Mouse (Mus musculus) CH12.LX (cell line): ENCODE results near the gene Slc30a2. TPM values are rescaled to one million over a fixed set of nuclear protein-coding genes. Genes with fewer than 3 reads are reported as not detected.
A peak's percentile ranks its signal among the peaks of the same experiment; 100 is the strongest.
"Not testable (repeated sequence)": the region's sequence is repeated elsewhere in the genome, so short reads cannot be mapped to it uniquely, and the experiment has no call there.

ENCODE experiments used
- DNase-seq: peaks from one replicate; pipeline ENCODE4 v3.0.0-alpha.2; 2013; ENCODE audit errors: extremely low read depth
- H3K27ac ChIP-seq: 2 replicates; pipeline ENCODE4 v1.5.1; 2012; ENCODE audit warnings: low read depth, mild to moderate bottlenecking, control low read depth, moderate library complexity; ENCODE audit not compliant: insufficient read depth
- H3K27me3 ChIP-seq: replicated peaks from 2 replicates; pipeline ENCODE3; 2012; ENCODE audit warnings: inconsistent platforms
- H3K36me3 ChIP-seq, 2 experiments: replicated peaks in 1 of 2; 2 replicates each; pipeline versions ENCODE3 to v1.6.1; 2012; ENCODE audit warnings: inconsistent platforms in 1 of 2, low read length in 1 of 2, mild to moderate bottlenecking in 1 of 2, mixed read lengths in 1 of 2, moderate library complexity in 1 of 2; ENCODE audit not compliant: control insufficient read depth in 1 of 2, insufficient read depth in 1 of 2
- H3K4me1 ChIP-seq, 2 experiments: 2 replicates each; pipeline ENCODE4 v1.6.1; 2012; ENCODE audit warnings: inconsistent platforms in 1 of 2, moderate library complexity in 1 of 2; ENCODE audit not compliant: insufficient read depth in 2 of 2, control insufficient read depth in 1 of 2
- H3K4me2 ChIP-seq: 2 replicates; pipeline ENCODE4 v1.6.1; 2012; ENCODE audit warnings: low read depth, mild to moderate bottlenecking, control low read depth; ENCODE audit not compliant: poor library complexity, insufficient read depth, severe bottlenecking
- H3K4me3 ChIP-seq, 3 experiments: fragments of 150-350 bp in 1 of 3; sonication (generic) in 1 of 3; replicated peaks in 1 of 3; 2 replicates each; pipeline versions ENCODE3 to v1.5.1; 2011 to 2012; ENCODE audit warnings: low read depth in 2 of 3, low read length in 2 of 3, mild to moderate bottlenecking in 2 of 3, moderate library complexity in 2 of 3, control low read depth in 1 of 3, improper control_type of control experiment in 1 of 3, inconsistent platforms in 1 of 3, mixed read lengths in 1 of 3; ENCODE audit not compliant: poor library complexity in 1 of 3
- H3K79me2 ChIP-seq: replicated peaks from 2 replicates; pipeline ENCODE4 v1.6.1; 2012; ENCODE audit warnings: mild to moderate bottlenecking, moderate library complexity; ENCODE audit not compliant: control insufficient read depth, poor library complexity, insufficient read depth, severe bottlenecking; ENCODE audit errors: extremely low read depth
- H3K9ac ChIP-seq: 2 replicates; pipeline ENCODE4 v1.6.1; 2012; ENCODE audit warnings: low read depth, mild to moderate bottlenecking, control low read depth, moderate library complexity; ENCODE audit not compliant: insufficient read depth
- H3K9me3 ChIP-seq: replicated peaks from 2 replicates; pipeline ENCODE3; 2012; ENCODE audit warnings: low read length, inconsistent platforms, mixed read lengths
- CHD1 ChIP-seq: IDR thresholded peaks from 2 replicates; pipeline ENCODE4 v1.6.1; 2012; ENCODE audit warnings: low read depth, low read length, improper control_type of control experiment, inconsistent platforms
- CTCF ChIP-seq, 2 experiments: IDR thresholded peaks in 1 of 2; conservative IDR thresholded peaks in 1 of 2; 2 replicates each; pipeline ENCODE4 v1.5.1; 2011 to 2012; ENCODE audit warnings: low read depth in 2 of 2, low read length in 2 of 2, improper control_type of control experiment in 1 of 2, inconsistent platforms in 1 of 2, mild to moderate bottlenecking in 1 of 2, moderate library complexity in 1 of 2
- ELF1 ChIP-seq: IDR thresholded peaks from 2 replicates; pipeline ENCODE4 v1.6.1; 2014; ENCODE audit warnings: low read depth, mild to moderate bottlenecking, inconsistent platforms, low read length, improper control_type of control experiment
- KAT2A ChIP-seq: IDR thresholded peaks from 2 replicates; pipeline ENCODE4 v1.6.1; 2012; ENCODE audit warnings: low read length, improper control_type of control experiment, inconsistent platforms; ENCODE audit not compliant: insufficient replicate concordance
- MAZ ChIP-seq: IDR thresholded peaks from 2 replicates; pipeline ENCODE4 v1.6.1; 2012; ENCODE audit warnings: low read depth, mild to moderate bottlenecking, inconsistent platforms, low read length, improper control_type of control experiment, moderate library complexity
- MEF2A ChIP-seq: IDR thresholded peaks from 2 replicates; pipeline ENCODE4 v1.6.1; 2014; ENCODE audit warnings: low read depth, mild to moderate bottlenecking, inconsistent platforms, low read length, improper control_type of control experiment, borderline replicate concordance
- POLR2AphosphoS2 ChIP-seq: IDR thresholded peaks from 2 replicates; pipeline ENCODE4 v1.6.1; 2011; ENCODE audit warnings: low read depth, low read length, improper control_type of control experiment
- SMC3 ChIP-seq: IDR thresholded peaks from 2 replicates; pipeline ENCODE4 v1.6.1; 2011; ENCODE audit warnings: low read depth, low read length, improper control_type of control experiment
- TCF12 ChIP-seq: IDR thresholded peaks from 2 replicates; pipeline ENCODE4 v1.6.1; 2014; ENCODE audit warnings: low read depth, mild to moderate bottlenecking, inconsistent platforms, low read length, improper control_type of control experiment
- ZC3H11A ChIP-seq: IDR thresholded peaks from 2 replicates; pipeline ENCODE4 v1.6.1; 2012; ENCODE audit warnings: low read depth, mild to moderate bottlenecking, inconsistent platforms, low read length, improper control_type of control experiment
- dilution Hi-C: fragments of 300-500 bp; cut with MboI; formaldehyde crosslinking; loops from 2 replicates; pipeline ENCODE4 v1.14.3; 2020; ENCODE audit warnings: low sequenced_read_pairs; ENCODE audit not compliant: extremely low pct_unique_long_range_greater_than_20kb, extremely low pct_ligation_motif_present
- in situ Hi-C: fragments of 300-500 bp; cut with MboI; formaldehyde crosslinking; loops from 3 replicates; pipeline ENCODE4 v1.14.3; 2019; ENCODE audit warnings: low sequenced_read_pairs, low pct_ligation_motif_present, low pct_unique_long_range_greater_than_20kb, mixed read lengths
- polyA plus RNA-seq: library from polyadenylated mRNA; unstranded; fragments of >175 nt; gene quantifications from 2 replicates; pipeline ENCODE4 v1.2.1, GENCODE M21; 2012; ENCODE audit warnings: low read depth; ENCODE audit not compliant: insufficient read length
- total RNA-seq, 2 experiments: library from RNA; depleted of rRNA; stranded (reverse); fragments of 300-350 nt in 1 of 2; fragments of >200 nt in 1 of 2; gene quantifications; 2 replicates each; pipeline ENCODE4 v1.2.3; 2012 to 2014

Gene Slc30a2
- total and polyA plus RNA-seq, 3 experiments, result 5.1 to 22.4 (median 8.9) TPM

DNA sequence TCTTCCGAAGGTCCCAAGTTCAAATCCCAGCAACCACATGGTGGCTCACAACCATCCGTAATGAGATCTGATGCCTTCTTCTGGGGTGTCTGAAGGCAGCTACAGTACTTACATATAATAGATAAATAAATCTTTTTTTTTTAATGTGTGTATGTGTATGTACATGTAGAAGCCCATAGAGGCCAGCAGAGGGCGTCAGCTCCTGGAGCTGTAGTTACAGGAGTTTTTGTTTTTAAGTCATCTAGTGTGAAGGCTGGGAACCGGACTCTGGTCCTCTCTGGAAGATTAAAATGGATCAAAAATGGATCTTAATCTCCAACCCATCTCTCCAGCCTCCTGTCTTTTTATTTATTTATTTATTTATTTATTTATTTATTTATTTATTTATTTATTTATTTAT, 46.9 kb upstream of the Slc30a2 start:
- in situ Hi-C loops, result not testable (repeated sequence)

DNA sequence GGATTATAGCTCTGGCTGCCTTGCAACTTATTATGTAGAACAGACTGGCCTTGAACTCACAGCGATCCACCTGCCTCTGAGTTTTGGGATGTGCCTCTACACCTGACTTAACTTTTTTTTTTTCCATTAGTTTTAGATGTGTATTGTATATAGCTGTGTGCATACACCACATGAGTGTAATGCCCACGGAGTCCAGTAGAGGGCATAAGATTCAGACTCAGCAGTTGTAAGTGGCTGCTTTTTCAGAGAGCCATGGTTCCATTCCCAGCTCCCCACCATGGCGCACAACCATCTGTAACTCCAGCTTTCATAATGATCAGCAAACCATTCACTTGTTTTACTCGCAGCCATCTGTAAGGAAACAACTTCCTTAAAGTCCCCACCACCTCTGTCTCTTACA, 46.5 kb upstream of the Slc30a2 start:
- Histone ChIP-seq H3K27ac (no peak overlapping the region), H3K36me3 (no peaks in the 10 kb centered on the region), H3K79me2 (no peaks in the 10 kb centered on the region), H3K9ac (no peak overlapping the region), H3K4me3 (no peak overlapping the region), H3K4me1 (peaks cover 0 to 16% of the 10 kb centered on the region in 2 experiments; a peak in 2 of 4 replicates), H3K27me3 (peaks cover 10% of the 10 kb centered on the region), H3K4me2 (no peak overlapping the region), H3K9me3 (peaks cover 3% of the 10 kb centered on the region)
- in situ Hi-C loops (no loop called here), dilution Hi-C loops (no loop called here)
- TF ChIP-seq POLR2AphosphoS2 (no peak), CTCF (conservative IDR thresholded peaks at IDR 0.05 in 1 of 2, IDR thresholded peaks at IDR 0.05 in 1 of 2; ENCODE audit: low read depth in 2 of 2, low read length in 2 of 2) (peak; percentile 27 to 31; a peak in 3 of 4 replicates)
- DNase-seq, result no peak

More for the DNA sequence above, 46.9 kb upstream of the Slc30a2 start:
- H3K79me2 ChIP-seq, H3K36me3 ChIP-seq, H3K27ac ChIP-seq, DNase-seq, H3K4me3 ChIP-seq, H3K9ac ChIP-seq, dilution Hi-C loops, H3K9me3 ChIP-seq, H3K4me2 ChIP-seq: not testable (repeated sequence)
- Histone ChIP-seq H3K27me3 (peaks cover 10% of the 10 kb centered on the region), H3K4me1 (peaks cover 0 to 16% of the 10 kb centered on the region in 2 experiments; a peak in 2 of 4 replicates)
- 0 out of 4 replicates have a peak, but pooled peaks of 1 of the 2 experiments have one; percentile 8 for TF ChIP-seq CTCF (conservative IDR thresholded peaks at IDR 0.05 in 1 of 2, IDR thresholded peaks at IDR 0.05 in 1 of 2; ENCODE audit: low read depth in 2 of 2, low read length in 2 of 2)
- TF ChIP-seq SMC3, result 0 out of 2 replicates have a peak, but pooled peaks have one; percentile 7

DNA sequence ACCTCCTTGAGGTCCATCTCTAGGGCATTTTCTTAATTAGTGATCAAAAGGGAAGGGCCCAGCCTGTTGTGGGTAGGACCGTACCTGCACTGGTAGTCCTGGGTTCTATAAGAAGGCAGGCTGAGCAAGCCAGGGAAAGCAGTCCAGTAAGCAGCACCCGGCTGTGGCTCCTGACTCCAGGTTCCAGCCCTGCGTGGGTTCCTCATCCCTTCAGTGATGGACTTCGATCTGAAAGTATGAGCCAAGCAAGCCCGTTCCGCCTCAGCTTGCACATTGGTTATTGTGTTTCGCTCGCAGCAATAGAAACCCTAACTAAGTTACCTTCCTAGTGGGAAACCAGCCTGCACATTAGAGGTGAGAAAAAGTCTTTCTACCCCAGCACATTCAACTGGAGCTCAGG, 45.6 kb upstream of the Slc30a2 start:
- Histone ChIP-seq H3K9ac (no peak overlapping the region), H3K27ac (no peak overlapping the region), H3K36me3 (no peaks in the 10 kb centered on the region), H3K4me2 (no peak overlapping the region), H3K4me3 (no peak overlapping the region), H3K27me3 (peaks cover 10% of the 10 kb centered on the region), H3K4me1 (peaks cover 0 to 19% of the 10 kb centered on the region in 2 experiments; a peak in 2 of 4 replicates), H3K9me3 (peaks cover 3% of the 10 kb centered on the region), H3K79me2 (no peaks in the 10 kb centered on the region)
- no peak for DNase-seq
- in situ Hi-C loops, result no loop called here
- TF ChIP-seq CTCF (conservative IDR thresholded peaks at IDR 0.05 in 1 of 2, IDR thresholded peaks at IDR 0.05 in 1 of 2; ENCODE audit: low read depth in 2 of 2, low read length in 2 of 2), result no peak
- no peak for TF ChIP-seq CHD1
- no peak for TF ChIP-seq TCF12
- TF ChIP-seq MEF2A, result no peak
- TF ChIP-seq ZC3H11A, result no peak
- no peak for TF ChIP-seq ELF1
- no peak for TF ChIP-seq MAZ
- no peak for TF ChIP-seq KAT2A
- dilution Hi-C loops, result no loop called here
